Mouse (Mus musculus) liver, embryonic 14 days (tissue): ENCODE measurements around the gene Cpa5. TPM values are rescaled to one million over a fixed set of nuclear protein-coding genes. Genes with fewer than 3 reads are reported as not detected.

Experiments
- polyA plus RNA-seq: library from polyadenylated mRNA; depleted of rRNA; stranded (reverse); fragments of >200 nt; gene quantifications from 2 replicates; pipeline ENCODE4 v1.2.3, GENCODE M21; 2012; rRNA removed

The Cpa5 gene
- 0.08 TPM in 1 of 2 replicates, not detected in the other for polyA plus RNA-seq

DNA sequence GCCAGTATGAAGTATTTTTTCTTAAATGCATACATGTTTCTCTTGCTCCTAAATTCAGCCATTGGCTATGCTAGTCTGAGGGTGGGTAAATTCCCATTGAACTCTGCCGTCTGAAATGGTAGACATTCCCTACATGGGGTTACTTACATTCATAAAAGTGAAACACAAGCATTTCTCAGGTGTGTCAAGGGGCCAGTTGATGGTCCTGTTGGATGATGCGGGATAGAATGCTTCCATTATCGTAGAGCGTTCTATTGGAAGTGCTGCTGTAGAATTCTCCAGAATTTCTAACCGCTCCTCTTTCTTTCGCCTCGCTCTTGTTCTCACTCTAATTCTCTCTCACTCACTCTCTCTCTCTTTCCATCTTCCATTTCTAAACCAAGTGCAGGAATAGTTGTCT, at the start of gene Cpa5:
TSS of gene Cpa5 (plus strand) at position 301 of the 400 bp plus-strand sequence.

DNA sequence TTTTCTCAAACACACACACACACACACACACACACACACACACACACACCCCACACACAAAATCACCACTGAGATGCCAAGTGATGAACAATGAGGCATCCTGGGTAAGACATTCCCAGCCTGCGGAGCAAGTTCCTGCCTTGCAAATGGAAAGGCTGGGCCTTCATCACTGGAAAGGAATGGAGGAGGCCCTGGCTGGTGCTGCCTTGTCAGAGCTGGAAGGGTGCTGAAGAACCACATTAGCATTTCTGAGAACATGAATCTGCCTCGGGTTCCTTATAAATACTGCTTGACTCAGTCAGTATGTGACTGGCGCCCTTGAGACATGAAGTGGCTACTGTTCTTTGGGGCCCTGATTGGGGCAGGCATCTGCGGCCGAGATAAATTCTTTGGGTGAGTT, 42.7 kb upstream of the Cpa5 start, which contains the start of gene Cpa4:
TSS of gene Cpa4 (plus strand) at position 301 of the 400 bp plus-strand sequence.

DNA sequence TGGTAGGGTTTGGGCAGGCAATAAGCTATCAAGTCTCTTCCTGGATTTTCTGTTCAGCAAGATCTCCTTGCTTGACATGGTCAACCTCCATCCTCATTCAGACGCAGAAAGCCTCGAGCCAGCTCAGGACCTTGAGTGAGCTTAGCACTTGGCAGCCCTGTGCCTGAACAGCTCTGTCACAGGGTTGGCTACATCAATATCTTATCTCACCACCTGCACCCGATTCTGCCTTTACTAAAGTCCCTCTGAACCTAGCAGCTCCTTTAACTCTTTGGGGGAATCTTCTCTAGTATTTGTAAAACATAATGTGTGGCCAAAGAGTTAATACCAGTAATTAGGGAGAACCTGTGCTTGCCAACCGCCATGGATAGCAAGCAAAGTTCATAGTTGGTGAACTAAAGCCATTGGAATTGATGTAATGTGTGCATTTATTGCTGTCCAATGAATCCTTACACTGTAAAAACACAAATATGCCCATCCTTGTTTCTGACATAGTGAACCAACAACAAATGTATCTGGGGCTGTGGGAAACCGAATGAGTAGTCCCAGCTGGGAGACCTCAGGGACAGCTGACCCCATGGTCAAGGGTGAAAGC, 28.0 kb downstream of the Cpa5 start, which contains the start of gene Cpa1:
TSS of gene Cpa1 (plus strand) at position 545 of the 595 bp plus-strand sequence.

Other genes starting within 250 kb of the Cpa5 start
- 11.7 and 14.9 TPM in 2 replicates for gene Zc3hc1, start 220.0 kb upstream of the Cpa5 start, polyA plus RNA-seq
- gene Klhdc10, start 209.1 kb upstream of the Cpa5 start, polyA plus RNA-seq, result 10.8 and 14.6 TPM in 2 replicates
- 16.6 and 19.7 TPM in 2 replicates for gene Tmem209, start 101.2 kb upstream of the Cpa5 start, polyA plus RNA-seq
- 0.08 and 0.09 TPM in 2 replicates for gene Ssmem1, start 101.2 kb upstream of the Cpa5 start, polyA plus RNA-seq
- 0.21 and 0.70 TPM in 2 replicates for gene Cpa2, start 69.4 kb upstream of the Cpa5 start, polyA plus RNA-seq
- gene Cpa4, start 42.6 kb upstream of the Cpa5 start, polyA plus RNA-seq, result 0.02 and 0.10 TPM in 2 replicates
- 0.81 and 1.3 TPM in 2 replicates for gene Cpa1, start 28.2 kb downstream of the Cpa5 start, polyA plus RNA-seq
- gene Cep41, start 82.7 kb downstream of the Cpa5 start, polyA plus RNA-seq, result 3.6 and 4.1 TPM in 2 replicates
- gene Mest, start 112.5 kb downstream of the Cpa5 start, polyA plus RNA-seq, result 117 and 123 TPM in 2 replicates